Mouse (Mus musculus) ES-E14 (cell line): ENCODE measurements around the gene Efna1.

Source experiments
- CHD2 ChIP-seq: IDR thresholded peaks from 2 replicates; pipeline ENCODE4 v1.6.1; 2014; ENCODE audit warnings: mild to moderate bottlenecking, low read depth, low read length, inconsistent platforms
- MAFK ChIP-seq: IDR thresholded peaks from 2 replicates; pipeline ENCODE4 v1.6.1; 2014; ENCODE audit warnings: mild to moderate bottlenecking, low read depth, low read length, inconsistent platforms; ENCODE audit not compliant: insufficient read depth
- ZC3H11A ChIP-seq: IDR thresholded peaks from 2 replicates; pipeline ENCODE4 v1.6.1; 2012; ENCODE audit warnings: low read depth, mild to moderate bottlenecking, inconsistent platforms, low read length, borderline replicate concordance

- TF ChIP-seq MAFK (no peak), CHD2 (no peak), ZC3H11A (no peak)
These were observed 14.8 kb upstream of the Efna1 start for GRCm38 (mm10) chr3:89295685-89296230.
